Mouse (Mus musculus): ENCODE data around the gene Stap2. TPM values are rescaled to one million over a fixed set of nuclear protein-coding genes. Genes with fewer than 3 reads are reported as not detected.

Stap2 gene
- total RNA-seq, 2 experiments from 2014 or later: 1.4 to 2.1 TPM

Other genes with a start within 250 kb of the Stap2 start
- gene Zfp119a, start 126.7 kb downstream of the Stap2 start, total RNA-seq (2021): 1 to 10 TPM; 4.7 to 5.9 TPM
- 1 to 10 TPM; 6.2 to 6.5 TPM for gene Zfp959, start 113.5 kb downstream of the Stap2 start, total RNA-seq (2021)
- 1 to 10 TPM; 2.9 to 3.6 TPM for gene Zfp119b, start 56.1 kb downstream of the Stap2 start, total RNA-seq (2021)
- gene Ebi3, start 52.9 kb downstream of the Stap2 start, total RNA-seq (2021): 1 to 10 TPM; 1.4 to 1.5 TPM
- gene Yju2, start 46.5 kb downstream of the Stap2 start, total RNA-seq (2021): 10 to 100 TPM; 16.9 to 17.5 TPM
- 10 to 100 TPM; 21.1 to 21.2 TPM for gene Shd, start 35.1 kb downstream of the Stap2 start, total RNA-seq (2021)
- gene Fsd1, start 19.1 kb downstream of the Stap2 start, total RNA-seq (2021): 10 to 100 TPM; 68.1 to 68.2 TPM
- gene Mpnd, start 127 bp upstream of the Stap2 start, total RNA-seq (2021): 100 to 1,000 TPM; 106 to 111 TPM
- gene Sh3gl1, start 31.1 kb upstream of the Stap2 start, total RNA-seq (2021): 10 to 100 TPM; 53.9 to 57.8 TPM
- gene Chaf1a, start 34.9 kb upstream of the Stap2 start, total RNA-seq (2021): 1 to 10 TPM; 2.0 to 3.0 TPM
- gene Ubxn6, start 69.4 kb upstream of the Stap2 start, total RNA-seq (2021): 10 to 100 TPM; 85.7 to 90.6 TPM
- 100 to 1,000 TPM; 105 to 107 TPM for gene Hdgfl2, start 74.0 kb upstream of the Stap2 start, total RNA-seq (2021)
- gene Plin4, start 104.2 kb upstream of the Stap2 start, total RNA-seq (2021): 10 to 100 TPM; 16.3 to 16.9 TPM
- gene Plin5, start 112.0 kb upstream of the Stap2 start, total RNA-seq (2021): 1 to 10 TPM in 1 of 2 experiments, under 1 TPM in 1; 0.67 to 1.1 TPM
- gene Lrg1, start 116.4 kb upstream of the Stap2 start, total RNA-seq (2021): 1 to 10 TPM in 1 of 2 experiments, under 1 TPM in 1; 0.61 to 1.0 TPM
- gene Sema6b, start 134.8 kb upstream of the Stap2 start, total RNA-seq (2021): 100 to 1,000 TPM; 128 to 130 TPM
- gene Tnfaip8l1, start 156.9 kb upstream of the Stap2 start, total RNA-seq (2021): 1 to 10 TPM; 4.6 to 6.1 TPM
- 10 to 100 TPM; 41.7 to 44.3 TPM for gene Mydgf, start 178.3 kb upstream of the Stap2 start, total RNA-seq (2021)
- gene Dpp9, start 213.3 kb upstream of the Stap2 start, total RNA-seq (2021): 10 to 100 TPM; 61.7 to 63.8 TPM